Mouse (Mus musculus): ENCODE data around the gene Wwox.

GRCm38 (mm10) chr8:114897432-114897831 lies 458.0 kb downstream of the Wwox start:
- TF ChIP-seq GATA1 (IDR thresholded peaks at IDR 0.05; ENCODE audit: borderline replicate concordance, low read length) (no peak), FLI1 (IDR thresholded peaks at IDR 0.05; ENCODE audit: low read length) (no peak)

Data from megakaryocyte, embryonic 14.5 days (primary cell).